Mouse (Mus musculus) brain, embryonic 14.5 days (tissue): ENCODE results near the gene Ric1.

Source experiments
- CTCF ChIP-seq: fragments of 200-500 bp; IDR thresholded peaks from 2 replicates; pipeline ENCODE4 v1.5.1; 2012; ENCODE audit warnings: inconsistent platforms, mild to moderate bottlenecking, moderate library complexity, borderline replicate concordance; ENCODE audit not compliant: insufficient read depth, insufficient read length; ENCODE audit errors: extremely low read depth
- POLR2A ChIP-seq: fragments of 200-500 bp; IDR thresholded peaks from 2 replicates; pipeline ENCODE4 v1.6.1; 2012; ENCODE audit warnings: mild to moderate bottlenecking, inconsistent platforms, borderline replicate concordance; ENCODE audit not compliant: poor library complexity, insufficient read depth, insufficient read length, severe bottlenecking; ENCODE audit errors: extremely low read depth

DNA sequence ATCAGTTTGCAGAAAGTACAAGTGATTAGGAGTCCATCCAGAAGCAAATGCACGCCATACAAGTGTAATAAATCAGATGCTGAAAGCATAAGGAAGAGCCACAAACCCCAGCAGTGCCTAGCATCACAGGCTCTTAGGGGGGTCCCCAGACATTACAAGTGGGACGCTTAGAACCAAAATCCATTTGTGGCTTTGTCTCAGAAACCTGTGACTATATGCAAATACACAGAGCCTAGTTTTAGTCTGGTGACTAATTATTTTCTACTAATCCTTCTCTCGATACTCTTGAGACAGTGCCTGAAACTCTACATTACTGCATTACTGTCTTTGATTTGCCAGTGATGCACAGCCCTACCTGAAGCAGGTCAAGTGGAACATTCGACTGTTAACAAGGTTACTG is 3.2 kb upstream of the Ric1 start:
- TF ChIP-seq POLR2A (no peak), CTCF (no peak)
